Mouse (Mus musculus): ENCODE results near the gene 9930022D16Rik.

GRCm38 (mm10) chr11:109443468-109444263, 29.9 kb downstream of the 9930022D16Rik start:
- TF ChIP-seq CTCF (IDR thresholded peaks at IDR 0.05; ENCODE audit: control insufficient read depth, insufficient read depth, low read length) (no peak), POLR2A (IDR thresholded peaks at IDR 0.05; ENCODE audit: borderline replicate concordance, control insufficient read depth, low read depth, low read length) (no peak)

Data from bone marrow, adult 2 months (tissue).